Mouse (Mus musculus) forebrain, postnatal 0 days (tissue): ENCODE results near the gene Rdm1. TPM values are rescaled to one million over a fixed set of nuclear protein-coding genes. Genes with fewer than 3 reads are reported as not detected.

Experiments used
- ATAC-seq: fragments of 200-750 bp; cut with Nextera tagmentation; 2 replicates; pipeline ENCODE4 v1.8.0; 2017; ENCODE audit warnings: mild to moderate bottlenecking, moderate library complexity
- DNase-seq: peaks from one replicate; pipeline ENCODE4 v3.0.0-alpha.2; 2015
- H3K27ac ChIP-seq: fragments of 300-500 bp; sonication (generic); 2 replicates; pipeline ENCODE4 v1.5.1; 2014; ENCODE audit warnings: low read depth, mild to moderate bottlenecking, antibody characterized with exemption, low read length, moderate library complexity, mixed read lengths
- H3K27me3 ChIP-seq: fragments of 300-500 bp; sonication (generic); 2 replicates; pipeline ENCODE4 v1.6.1; 2014; ENCODE audit warnings: mild to moderate bottlenecking, low read length, mixed read lengths; ENCODE audit not compliant: insufficient read depth
- H3K36me3 ChIP-seq: fragments of 300-500 bp; sonication (generic); 2 replicates; pipeline ENCODE4 v1.6.1; 2014; ENCODE audit warnings: mild to moderate bottlenecking, moderate library complexity; ENCODE audit not compliant: insufficient read depth
- H3K4me1 ChIP-seq: fragments of 300-500 bp; sonication (generic); 2 replicates; pipeline ENCODE4 v1.6.1; 2014; ENCODE audit warnings: antibody characterized with exemption; ENCODE audit not compliant: insufficient read depth
- H3K4me2 ChIP-seq: fragments of 300-500 bp; sonication (generic); 2 replicates; pipeline ENCODE4 v1.6.1; 2014; ENCODE audit warnings: low read depth, mild to moderate bottlenecking, moderate library complexity
- H3K4me3 ChIP-seq: fragments of 300-500 bp; sonication (generic); 2 replicates; pipeline ENCODE4 v1.5.1; 2014; ENCODE audit warnings: low read depth, low read length, mixed read lengths
- H3K9ac ChIP-seq: fragments of 300-500 bp; sonication (generic); 2 replicates; pipeline ENCODE4 v1.6.1; 2014; ENCODE audit warnings: mild to moderate bottlenecking
- H3K9me3 ChIP-seq: fragments of 300-500 bp; sonication (generic); 2 replicates; pipeline ENCODE4 v1.6.1; 2016; ENCODE audit warnings: low read length
- CTCF ChIP-seq: sonication (generic); IDR thresholded peaks from 2 replicates; pipeline ENCODE4 v1.5.1; 2016; ENCODE audit warnings: antibody characterized with exemption, control low read depth, low read depth
- WGBS: fragments of 180-500 bp; shearing (Covaris S2); extraction: QIAGEN DNeasy Blood & Tissue Kit; methylation state at CpG from one replicate; pipeline ENCODE4 v1.1.7; 2014; 5-methylcytosine and 5-hydroxymethylcytosine counted together
- polyA plus RNA-seq: library from polyadenylated mRNA; unstranded; fragments of >200 nt; fragmentation: Nextera tagmentation; extraction: Ambion mirVana; gene quantifications from 2 replicates; pipeline ENCODE4 v1.2.1, GENCODE M21; 2015
- total RNA-seq: library from RNA; depleted of rRNA; stranded (reverse); fragments of >200 nt; gene quantifications from 2 replicates; pipeline ENCODE4 v1.2.3, GENCODE M21; 2014

Rdm1 gene
- total and polyA plus RNA-seq, 2 experiments from 2014 or later, result 4.4 to 9.0 TPM

DNA sequence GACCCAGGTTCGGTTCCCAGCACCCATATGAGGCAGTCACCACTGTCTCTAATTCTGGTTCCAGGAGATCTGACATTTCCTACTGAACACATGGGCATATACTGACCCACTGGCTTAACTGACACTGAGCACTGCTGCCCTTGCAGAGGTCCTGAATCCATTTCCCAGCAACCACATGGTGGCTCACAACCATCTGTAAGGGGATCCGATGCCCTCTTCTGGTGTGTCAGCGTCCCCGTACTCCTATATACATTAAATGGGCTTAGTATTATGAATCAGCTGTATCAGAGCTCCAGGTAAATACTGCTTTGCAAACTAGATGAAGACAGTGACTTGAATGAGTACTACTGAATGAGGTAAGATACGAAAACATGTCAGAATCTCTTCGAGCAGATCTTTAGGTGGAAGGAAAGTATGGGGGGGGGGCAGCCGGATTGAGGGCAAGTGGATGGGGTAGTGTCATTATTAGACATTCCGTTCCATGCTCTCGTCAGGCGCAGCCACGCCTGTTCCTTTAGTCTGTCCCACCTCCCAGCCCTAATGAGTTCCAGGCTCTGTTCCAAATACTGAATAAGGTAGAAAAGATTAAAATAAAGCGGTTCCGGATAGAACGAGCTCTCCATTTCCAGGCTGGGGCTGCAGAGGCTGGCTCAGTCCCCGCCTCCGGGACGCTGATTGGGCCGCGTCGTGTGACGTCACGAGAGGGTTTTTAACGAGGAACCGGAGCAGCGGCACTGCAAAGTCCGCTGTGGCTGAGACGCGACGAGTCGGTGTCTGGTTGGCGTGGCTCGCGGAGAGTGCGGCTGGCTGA, 38.0 kb downstream of the Rdm1 start, which contains the start of gene Arl4d:
Arl4d (plus strand) TSS at position 717 of the 811 bp plus-strand sequence.
- H3K27me3 ChIP-seq, result no peaks in the 10 kb centered on the region
- no peaks in the 10 kb centered on the region for H3K9me3 ChIP-seq
- peak within 1 kb of the TSS; percentile 91 for H3K27ac ChIP-seq
- H3K9ac ChIP-seq, result peak within 1 kb of the TSS; percentile 76
- peak; percentile 49 for TF ChIP-seq CTCF
- H3K36me3 ChIP-seq, result no peaks in the 10 kb centered on the region
- peak; percentile 98 for DNase-seq
- peak within 1 kb of the TSS; percentile 76 for H3K4me2 ChIP-seq
- H3K4me1 ChIP-seq, result peaks cover 12% of the 10 kb centered on the region; the same call in 1 of the 2 replicates
- ATAC-seq, result peak; percentile 98
- WGBS, result 6% methylated on average over 34 of the region's 34 CpGs
- peak within 1 kb of the TSS; percentile 73 for H3K4me3 ChIP-seq

- Histone ChIP-seq H3K27me3 (no peaks in the 10 kb centered on the region), H3K9me3 (no peaks in the 10 kb centered on the region), H3K4me1 (peaks cover 12% of the 10 kb centered on the region; the same call in 1 of the 2 replicates), H3K4me2 (peak overlapping the region; percentile 76), H3K27ac (peak overlapping the region; percentile 91), H3K4me3 (peak overlapping the region; percentile 73), H3K9ac (peak overlapping the region; percentile 76), H3K36me3 (no peaks in the 10 kb centered on the region)
- no peak for DNase-seq
- peak; percentile 57 for ATAC-seq
- no peak for TF ChIP-seq CTCF
- 1% methylated on average over 24 of the region's 24 CpGs for WGBS
Observed at GRCm38 (mm10) chr11:101665636-101665992, 38.6 kb downstream of the Rdm1 start.

DNA sequence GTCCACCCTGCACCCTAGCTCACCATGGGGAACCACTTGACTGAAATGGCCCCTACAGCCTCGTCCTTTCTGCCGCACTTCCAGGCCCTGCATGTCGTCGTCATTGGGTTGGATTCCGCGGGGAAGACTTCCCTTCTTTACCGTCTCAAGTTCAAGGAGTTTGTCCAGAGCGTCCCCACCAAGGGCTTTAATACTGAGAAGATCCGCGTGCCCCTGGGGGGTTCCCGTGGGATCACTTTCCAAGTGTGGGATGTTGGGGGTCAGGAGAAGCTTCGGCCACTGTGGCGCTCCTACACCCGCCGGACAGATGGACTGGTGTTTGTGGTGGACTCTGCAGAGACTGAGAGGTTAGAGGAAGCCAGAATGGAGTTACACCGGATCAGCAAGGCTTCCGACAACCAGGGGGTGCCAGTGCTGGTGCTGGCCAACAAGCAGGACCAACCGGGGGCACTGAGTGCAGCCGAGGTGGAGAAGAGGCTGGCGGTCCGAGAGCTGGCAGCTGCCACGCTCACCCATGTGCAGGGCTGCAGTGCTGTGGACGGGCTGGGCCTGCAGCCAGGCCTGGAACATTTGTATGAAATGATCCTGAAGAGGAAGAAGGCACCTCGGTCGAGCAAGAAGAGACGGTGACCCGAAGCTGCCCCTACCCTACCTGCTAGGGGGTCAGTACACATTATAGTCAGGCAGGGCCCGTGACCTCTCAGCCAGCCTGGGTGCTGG, 39.8 kb downstream of the Rdm1 start:
- 75% methylated on average over 28 of the region's 28 CpGs for WGBS
- Histone ChIP-seq H3K27me3 (no peaks in the 10 kb centered on the region), H3K4me2 (peak overlapping the region; percentile 76), H3K9me3 (no peaks in the 10 kb centered on the region), H3K4me3 (peak overlapping the region; percentile 73), H3K27ac (0 out of 2 replicates have a peak overlapping the region, but pooled peaks have one; percentile 29), H3K36me3 (no peaks in the 10 kb centered on the region), H3K9ac (peak overlapping the region; percentile 39; the same call in 1 of the 2 replicates), H3K4me1 (peaks cover 12% of the 10 kb centered on the region; the same call in 1 of the 2 replicates)
- DNase-seq (no peak), ATAC-seq (no peak)
- TF ChIP-seq CTCF, result 0 out of 2 replicates have a peak, but pooled peaks have one; percentile 10

- H3K4me3 ChIP-seq, result peak overlapping the region; percentile 73
- H3K9me3 ChIP-seq, result no peaks in the 10 kb centered on the region
- DNase-seq (no peak), ATAC-seq (no peak)
- no peak for TF ChIP-seq CTCF
- peak overlapping the region; percentile 76 for H3K4me2 ChIP-seq
- peaks cover 12% of the 10 kb centered on the region; the same call in 1 of the 2 replicates for H3K4me1 ChIP-seq
- H3K27ac ChIP-seq, result peak overlapping the region; percentile 70
- H3K36me3 ChIP-seq, result no peaks in the 10 kb centered on the region
- H3K27me3 ChIP-seq, result no peaks in the 10 kb centered on the region
- H3K9ac ChIP-seq, result peak overlapping the region; percentile 33
- WGBS, result 53% methylated on average over 14 of the region's 14 CpGs
Observed at GRCm38 (mm10) chr11:101667871-101668532, 41.0 kb downstream of the Rdm1 start.

- ATAC-seq (no peak), DNase-seq (no peak)
- Histone ChIP-seq H3K36me3 (no peaks in the 10 kb centered on the region), H3K4me2 (peak overlapping the region; percentile 76), H3K9ac (peak overlapping the region; percentile 33), H3K9me3 (no peaks in the 10 kb centered on the region), H3K4me3 (peak overlapping the region; percentile 73), H3K27ac (peak overlapping the region; percentile 70), H3K27me3 (no peaks in the 10 kb centered on the region), H3K4me1 (peaks cover 12% of the 10 kb centered on the region; the same call in 1 of the 2 replicates)
- TF ChIP-seq CTCF, result no peak
- 23% methylated on average over 13 of the region's 13 CpGs for WGBS
Observed at GRCm38 (mm10) chr11:101668546-101669261, 41.7 kb downstream of the Rdm1 start.

- 84% methylated on average over 1 of the region's 1 CpGs for WGBS
- H3K4me2 ChIP-seq, result 0 out of 2 replicates have a peak overlapping the region, but pooled peaks have one; percentile 76
- no peak overlapping the region for H3K9ac ChIP-seq
- ATAC-seq, result no peak
- no peak for DNase-seq
- no peak for TF ChIP-seq CTCF
- H3K4me1 ChIP-seq, result peaks cover 12% of the 10 kb centered on the region; the same call in 1 of the 2 replicates
- H3K9me3 ChIP-seq, result no peaks in the 10 kb centered on the region
- no peak overlapping the region for H3K27ac ChIP-seq
- H3K27me3 ChIP-seq, result no peaks in the 10 kb centered on the region
- no peak overlapping the region for H3K4me3 ChIP-seq
- H3K36me3 ChIP-seq, result no peaks in the 10 kb centered on the region
Observed at GRCm38 (mm10) chr11:101670334-101670733, 43.3 kb downstream of the Rdm1 start.
